Mouse (Mus musculus) ES-E14 (cell line): ENCODE results near the gene Neurog3.

Experiments
- CHD2 ChIP-seq: IDR thresholded peaks from 2 replicates; pipeline ENCODE4 v1.6.1; 2014; ENCODE audit warnings: mild to moderate bottlenecking, low read depth, low read length, inconsistent platforms
- HCFC1 ChIP-seq: IDR thresholded peaks from 2 replicates; pipeline ENCODE4 v1.6.1; 2012; ENCODE audit warnings: low read length, inconsistent platforms, borderline replicate concordance; ENCODE audit not compliant: insufficient read depth
- MAFK ChIP-seq: IDR thresholded peaks from 2 replicates; pipeline ENCODE4 v1.6.1; 2014; ENCODE audit warnings: mild to moderate bottlenecking, low read depth, low read length, inconsistent platforms; ENCODE audit not compliant: insufficient read depth

- TF ChIP-seq CHD2 (no peak), MAFK (no peak), HCFC1 (no peak)
These were observed 46.1 kb upstream of the Neurog3 start for GRCm38 (mm10) chr10:62086826-62087225.
